Mouse (Mus musculus): Measurements from ENCODE around the gene Tekt2. TPM values are rescaled to one million over a fixed set of nuclear protein-coding genes. Genes with fewer than 3 reads are reported as not detected.

Gene Tekt2
- polyA plus RNA-seq, 1 experiment from 2014 or later: 0.57 TPM

- H3K36me3 ChIP-seq: no peaks in the 10 kb centered on the region
- H3K27me3 ChIP-seq (replicated peaks): peaks cover 87% of the 10 kb centered on the region
- ATAC-seq: no peak
- H3K4me1 ChIP-seq: 0 out of 2 replicates have a peak, but pooled peaks cover 15% of the 10 kb centered on the region
- no peaks in the 10 kb centered on the region for H3K9me3 ChIP-seq (replicated peaks)
- no peak overlapping the region for H3K4me3 ChIP-seq
- WGBS (ENCODE audit: insufficient replicate concordance): 27% methylated on average over 11 of the region's 11 CpGs
- H3K9ac ChIP-seq: no peak overlapping the region
- no peak overlapping the region for H3K4me2 ChIP-seq
- no peak overlapping the region for H3K27ac ChIP-seq
Observed at GRCm38 (mm10) chr4:126287302-126287995, 38.0 kb downstream of the Tekt2 start.

GRCm38 (mm10) chr4:126286492-126286891 is 39.0 kb downstream of the Tekt2 start, which contains the start of gene Col8a2:
TSS of gene Col8a2 (plus strand) at chr4:126286793.
- Histone ChIP-seq H3K27ac (no peak within 1 kb of the TSS), H3K36me3 (no peaks in the 10 kb centered on the region), H3K9me3 (replicated peaks) (no peaks in the 10 kb centered on the region), H3K4me3 (peak within 1 kb of the TSS; percentile 48), H3K9ac (0 out of 2 replicates have a peak within 1 kb of the TSS, but pooled peaks have one; percentile 41), H3K27me3 (replicated peaks) (peaks cover 87% of the 10 kb centered on the region), H3K4me1 (0 out of 2 replicates have a peak, but pooled peaks cover 15% of the 10 kb centered on the region), H3K4me2 (peak within 1 kb of the TSS; percentile 64)
- ATAC-seq: no peak
- WGBS (ENCODE audit: insufficient replicate concordance): 3% methylated on average over 30 of the region's 42 CpGs

DNA sequence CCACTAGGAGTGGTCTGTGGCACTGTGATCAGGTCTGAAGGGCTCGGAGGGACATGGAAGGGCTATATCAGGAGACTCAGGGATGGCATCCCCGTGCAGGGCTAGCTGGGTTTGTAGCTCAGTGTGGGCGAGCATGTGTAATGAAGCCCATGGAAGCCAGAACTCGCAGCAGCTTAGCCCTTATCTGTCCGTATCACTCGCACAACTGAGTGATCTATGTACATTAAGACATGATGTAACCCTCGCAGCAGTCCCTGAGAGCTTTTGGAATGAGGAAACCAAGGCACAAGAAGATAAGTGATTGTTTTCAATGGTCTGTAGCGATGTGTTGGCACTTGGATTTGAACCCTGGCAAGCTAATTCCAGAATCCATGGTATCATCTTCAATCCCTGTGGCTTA is 41.9 kb downstream of the Tekt2 start:
- H3K4me1 ChIP-seq: 0 out of 2 replicates have a peak, but pooled peaks cover 11% of the 10 kb centered on the region
- H3K4me2 ChIP-seq: no peak overlapping the region
- no peak overlapping the region for H3K4me3 ChIP-seq
- H3K9ac ChIP-seq: no peak overlapping the region
- WGBS (ENCODE audit: insufficient replicate concordance): 41% methylated on average over 8 of the region's 8 CpGs
- no peak for ATAC-seq
- no peaks in the 10 kb centered on the region for H3K9me3 ChIP-seq (replicated peaks)
- H3K27ac ChIP-seq: no peak overlapping the region
- no peaks in the 10 kb centered on the region for H3K36me3 ChIP-seq
- peaks cover 67% of the 10 kb centered on the region for H3K27me3 ChIP-seq (replicated peaks)

DNA sequence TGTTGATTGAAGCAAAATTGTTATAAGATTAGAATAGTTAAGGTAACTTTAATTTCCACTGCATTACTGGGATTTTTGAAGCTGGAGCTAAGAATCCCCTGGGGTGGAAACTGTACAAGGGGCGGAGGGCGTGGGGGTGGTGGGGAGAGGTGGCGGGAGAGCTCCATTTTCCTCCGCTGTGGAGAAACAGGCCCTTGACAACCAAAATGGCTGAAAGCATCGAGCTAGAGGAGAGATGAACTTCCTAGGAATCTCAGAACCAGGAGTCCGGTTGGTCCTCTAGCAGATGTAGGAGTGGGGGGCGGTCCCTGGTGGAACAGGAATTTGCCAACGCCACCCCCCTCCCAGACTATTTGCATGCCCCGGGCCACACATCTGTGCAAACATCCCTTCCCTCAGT is 43.8 kb downstream of the Tekt2 start:
- Histone ChIP-seq H3K9ac (no peak overlapping the region), H3K4me2 (no peak overlapping the region), H3K4me3 (no peak overlapping the region), H3K9me3 (replicated peaks) (no peaks in the 10 kb centered on the region), H3K27me3 (replicated peaks) (peaks cover 49% of the 10 kb centered on the region), H3K4me1 (0 out of 2 replicates have a peak, but pooled peaks cover 11% of the 10 kb centered on the region), H3K36me3 (no peaks in the 10 kb centered on the region), H3K27ac (no peak overlapping the region)
- ATAC-seq: no peak
- 65% methylated on average over 9 of the region's 9 CpGs for WGBS (ENCODE audit: insufficient replicate concordance)

DNA sequence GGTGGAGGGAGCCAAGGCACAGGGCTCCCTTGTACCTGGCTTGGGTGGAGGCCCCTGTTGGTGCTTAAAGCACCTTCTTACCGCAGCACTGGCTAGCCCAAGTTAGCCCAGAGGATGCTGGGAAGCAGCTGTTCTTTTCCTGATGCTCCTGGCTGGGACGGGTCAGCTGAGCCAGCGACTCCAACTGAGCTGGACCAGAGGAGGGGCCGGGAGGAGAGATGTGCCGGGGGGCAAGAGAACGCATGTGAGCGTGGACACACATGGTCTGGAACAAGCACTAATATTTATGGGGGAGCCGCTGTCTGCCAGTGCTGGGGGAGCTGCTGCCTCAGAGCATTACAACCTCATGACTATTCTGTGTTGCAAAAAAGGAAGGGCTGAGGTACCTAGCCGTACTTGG is 46.5 kb downstream of the Tekt2 start:
- H3K4me1 ChIP-seq: 0 out of 2 replicates have a peak, but pooled peaks cover 5% of the 10 kb centered on the region
- ATAC-seq: no peak
- H3K9ac ChIP-seq: no peak overlapping the region
- 67% methylated on average over 9 of the region's 9 CpGs for WGBS (ENCODE audit: insufficient replicate concordance)
- H3K9me3 ChIP-seq (replicated peaks): no peaks in the 10 kb centered on the region
- H3K4me2 ChIP-seq: no peak overlapping the region
- H3K4me3 ChIP-seq: no peak overlapping the region
- peaks cover 23% of the 10 kb centered on the region for H3K27me3 ChIP-seq (replicated peaks)
- no peak overlapping the region for H3K27ac ChIP-seq
- H3K36me3 ChIP-seq: peaks cover 15% of the 10 kb centered on the region

- peaks cover 18% of the 10 kb centered on the region for H3K27me3 ChIP-seq (replicated peaks)
- no peak overlapping the region for H3K4me3 ChIP-seq
- H3K4me1 ChIP-seq: 0 out of 2 replicates have a peak, but pooled peaks cover 5% of the 10 kb centered on the region
- H3K4me2 ChIP-seq: peak overlapping the region; percentile 25
- H3K9me3 ChIP-seq (replicated peaks): no peaks in the 10 kb centered on the region
- H3K36me3 ChIP-seq: peaks cover 19% of the 10 kb centered on the region
- ATAC-seq: 0 out of 2 replicates have a peak, but pooled peaks have one; percentile 30
- WGBS (ENCODE audit: insufficient replicate concordance): 57% methylated on average over 9 of the region's 9 CpGs
- H3K9ac ChIP-seq: no peak overlapping the region
- H3K27ac ChIP-seq: no peak overlapping the region
Observed at GRCm38 (mm10) chr4:126278565-126278915, 46.9 kb downstream of the Tekt2 start.

- ATAC-seq: peak; percentile 46
- WGBS (ENCODE audit: insufficient replicate concordance): 17% methylated on average over 13 of the region's 13 CpGs
- 0 out of 2 replicates have a peak, but pooled peaks cover 5% of the 10 kb centered on the region for H3K4me1 ChIP-seq
- no peaks in the 10 kb centered on the region for H3K9me3 ChIP-seq (replicated peaks)
- H3K36me3 ChIP-seq: peaks cover 24% of the 10 kb centered on the region
- peak overlapping the region; percentile 25 for H3K4me2 ChIP-seq
- peaks cover 13% of the 10 kb centered on the region for H3K27me3 ChIP-seq (replicated peaks)
- no peak overlapping the region for H3K9ac ChIP-seq
- H3K4me3 ChIP-seq: no peak overlapping the region
- no peak overlapping the region for H3K27ac ChIP-seq
Observed at GRCm38 (mm10) chr4:126277906-126278564, 47.5 kb downstream of the Tekt2 start.

- Histone ChIP-seq H3K9me3 (replicated peaks) (no peaks in the 10 kb centered on the region), H3K27me3 (replicated peaks) (peaks cover 9% of the 10 kb centered on the region), H3K4me2 (no peak overlapping the region), H3K4me1 (0 out of 2 replicates have a peak, but pooled peaks cover 5% of the 10 kb centered on the region), H3K9ac (no peak overlapping the region), H3K36me3 (peaks cover 29% of the 10 kb centered on the region), H3K4me3 (no peak overlapping the region), H3K27ac (no peak overlapping the region)
- WGBS (ENCODE audit: insufficient replicate concordance): 88% methylated on average over 13 of the region's 13 CpGs
- no peak for ATAC-seq
Observed at GRCm38 (mm10) chr4:126275681-126276131, 49.8 kb downstream of the Tekt2 start.

GRCm38 (mm10) chr4:126275081-126275480 is 50.4 kb downstream of the Tekt2 start:
- Histone ChIP-seq H3K9ac (no peak overlapping the region), H3K4me1 (0 out of 2 replicates have a peak, but pooled peaks cover 5% of the 10 kb centered on the region), H3K27me3 (replicated peaks) (peaks cover 9% of the 10 kb centered on the region; the same call in 1 of the 2 replicates), H3K36me3 (peaks cover 29% of the 10 kb centered on the region), H3K27ac (no peak overlapping the region), H3K9me3 (replicated peaks) (no peaks in the 10 kb centered on the region), H3K4me3 (no peak overlapping the region), H3K4me2 (no peak overlapping the region)
- ATAC-seq: no peak
- WGBS (ENCODE audit: insufficient replicate concordance): 81% methylated on average over 4 of the region's 4 CpGs

DNA sequence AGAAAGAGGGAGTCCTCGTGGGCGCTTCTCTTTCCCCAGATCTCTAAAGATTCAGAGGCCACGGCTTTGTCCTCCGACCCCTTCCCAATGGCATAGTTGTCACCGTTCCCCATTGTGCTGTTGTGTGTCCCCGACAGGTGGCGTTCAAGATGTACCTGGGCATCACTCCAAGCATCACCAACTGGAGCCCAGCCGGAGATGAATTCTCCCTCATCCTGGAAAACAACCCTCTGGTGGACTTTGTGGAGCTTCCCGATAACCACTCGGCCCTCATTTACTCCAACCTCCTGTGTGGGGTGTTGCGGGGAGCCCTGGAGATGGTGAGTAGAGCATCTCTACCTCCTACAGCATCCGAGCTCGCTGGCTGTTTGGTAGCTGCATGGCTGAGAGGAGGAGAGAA is 51.7 kb downstream of the Tekt2 start:
- no peak overlapping the region for H3K9ac ChIP-seq
- peaks cover 29% of the 10 kb centered on the region for H3K36me3 ChIP-seq
- H3K4me3 ChIP-seq: no peak overlapping the region
- ATAC-seq: no peak
- no peak overlapping the region for H3K27ac ChIP-seq
- 0 out of 2 replicates have a peak, but pooled peaks cover 5% of the 10 kb centered on the region for H3K4me1 ChIP-seq
- 79% methylated on average over 13 of the region's 13 CpGs for WGBS (ENCODE audit: insufficient replicate concordance)
- no peak overlapping the region for H3K4me2 ChIP-seq
- peaks cover 2% of the 10 kb centered on the region; the same call in 1 of the 2 replicates for H3K27me3 ChIP-seq (replicated peaks)
- no peaks in the 10 kb centered on the region for H3K9me3 ChIP-seq (replicated peaks)

Data from liver, embryonic 12.5 days (tissue).